Mouse (Mus musculus) stomach, postnatal 0 days (tissue): Measurements from ENCODE around the gene Ip6k2.
A peak's percentile ranks its signal among the peaks of the same experiment; 100 is the strongest.

Experiments
- CTCF ChIP-seq: IDR thresholded peaks from 2 replicates; pipeline ENCODE4 v1.5.1; 2016; ENCODE audit warnings: antibody characterized with exemption, low read depth, mild to moderate bottlenecking, moderate library complexity
- EP300 ChIP-seq: optimal IDR thresholded peaks from 2 replicates; pipeline ENCODE3; 2016; ENCODE audit warnings: antibody characterized with exemption

DNA sequence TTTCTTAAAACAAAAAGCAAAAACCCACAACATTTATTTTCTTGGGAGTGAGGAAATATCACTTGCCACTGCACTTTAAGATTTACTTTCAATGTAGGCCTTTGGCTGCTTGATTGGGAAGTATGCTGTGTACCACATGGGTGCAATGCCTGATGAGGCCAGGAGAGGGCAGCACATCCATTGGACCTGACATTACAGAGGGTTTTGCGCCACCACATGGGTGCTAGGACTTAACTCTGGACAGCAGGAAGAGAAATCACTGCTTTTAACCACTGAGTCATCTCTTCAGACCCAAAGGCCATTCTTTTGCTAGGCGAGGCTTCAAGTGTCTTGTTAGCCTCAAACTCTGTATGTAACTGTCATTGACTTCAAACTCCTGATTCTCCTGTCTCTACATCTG, 23.8 kb upstream of the Ip6k2 start:
- TF ChIP-seq CTCF (peak; percentile 83), EP300 (no peak)
